Mouse (Mus musculus) kidney, postnatal 10 days (tissue): ENCODE results near the gene Ammecr1.
A peak's percentile ranks its signal among the peaks of the same experiment; 100 is the strongest.

Experiments
- DNase-seq: peaks from one replicate; pipeline ENCODE4 v3.0.0; 2021; ENCODE audit warnings: mixed read lengths

The Ammecr1 gene

DNA sequence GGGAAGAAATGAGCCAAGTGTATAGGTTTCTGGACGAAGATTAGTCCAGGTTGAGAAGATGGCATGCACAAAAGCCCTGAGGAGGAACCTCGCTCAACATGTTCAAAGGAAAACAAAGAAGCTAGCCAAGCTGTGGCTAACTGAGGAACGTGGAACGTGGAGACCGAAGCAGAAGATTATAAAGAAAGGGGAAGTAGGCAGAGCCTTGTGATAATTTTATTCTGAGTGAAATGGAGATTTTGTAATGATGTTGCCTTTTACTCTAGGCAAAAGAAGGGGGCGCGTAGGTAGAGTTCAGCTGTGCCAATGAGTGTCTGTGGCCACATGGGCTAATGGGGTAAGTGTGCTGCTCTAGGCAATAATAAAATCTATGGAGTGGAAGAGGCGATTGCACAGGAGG lies 62.7 kb downstream of the Ammecr1 start:
- DNase-seq = no peak

- DNase-seq = no peak
Observed at GRCm38 (mm10) chrX:142902599-142902998, 63.9 kb downstream of the Ammecr1 start.

DNA sequence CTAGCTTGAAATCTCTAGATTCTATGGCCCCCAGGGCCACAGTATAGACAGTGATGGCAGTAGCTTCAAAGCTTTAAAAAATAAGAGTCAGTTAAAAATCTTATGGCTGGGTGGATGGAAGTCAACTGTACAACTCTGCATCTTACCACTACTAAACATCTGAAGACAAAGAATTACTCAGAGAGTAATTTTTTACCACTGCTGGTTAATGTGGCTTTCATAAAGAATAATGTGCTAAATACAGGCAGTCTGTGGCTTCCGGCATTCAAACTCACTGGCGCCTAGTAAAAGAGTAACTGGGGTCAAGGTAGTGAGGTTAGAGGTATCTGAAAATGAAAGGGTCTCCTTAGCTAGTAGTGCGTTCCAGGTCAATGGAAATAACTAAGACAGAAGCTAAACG lies 64.6 kb downstream of the Ammecr1 start:
- no peak for DNase-seq

DNA sequence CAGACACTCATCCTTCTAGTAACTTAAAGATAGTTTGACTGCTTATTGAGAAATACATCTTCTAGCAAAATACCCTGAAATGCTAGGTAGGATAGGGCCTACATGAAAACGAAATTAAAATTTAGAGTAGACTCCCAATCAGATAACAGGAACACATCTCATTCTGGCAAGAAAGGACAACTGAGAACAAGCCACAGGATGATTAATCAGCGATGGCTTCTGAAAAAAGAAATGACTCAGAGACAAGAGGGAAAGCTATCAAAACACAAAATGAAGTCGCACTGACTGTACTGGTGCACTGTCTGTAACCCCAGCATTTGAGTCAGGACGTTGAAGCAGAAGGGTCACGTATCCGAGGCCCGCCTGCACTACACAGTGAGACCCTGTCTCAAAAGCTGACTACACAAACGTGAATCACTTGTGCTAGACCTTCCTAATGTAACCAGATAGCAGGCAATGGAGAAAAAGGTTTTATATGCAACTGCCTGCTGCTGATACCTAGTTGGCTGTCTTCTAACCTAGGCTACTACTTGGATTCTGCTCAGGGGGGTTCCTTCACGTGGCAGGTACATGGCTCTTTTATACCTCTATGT lies 68.1 kb downstream of the Ammecr1 start:
- DNase-seq = no peak

- DNase-seq = no peak
Observed at GRCm38 (mm10) chrX:142897477-142898000, 69.0 kb downstream of the Ammecr1 start.

GRCm38 (mm10) chrX:142895316-142895715 lies 71.2 kb downstream of the Ammecr1 start:
- DNase-seq = no peak

GRCm38 (mm10) chrX:142885962-142886361 lies 80.6 kb downstream of the Ammecr1 start:
- DNase-seq = no peak

GRCm38 (mm10) chrX:142883593-142883992 lies 82.9 kb downstream of the Ammecr1 start:
- DNase-seq = no peak

- peak; percentile 5 for DNase-seq
Observed at GRCm38 (mm10) chrX:142882255-142882654, 84.3 kb downstream of the Ammecr1 start.

- no peak for DNase-seq
Observed at GRCm38 (mm10) chrX:142869844-142870243, 96.7 kb downstream of the Ammecr1 start.

DNA sequence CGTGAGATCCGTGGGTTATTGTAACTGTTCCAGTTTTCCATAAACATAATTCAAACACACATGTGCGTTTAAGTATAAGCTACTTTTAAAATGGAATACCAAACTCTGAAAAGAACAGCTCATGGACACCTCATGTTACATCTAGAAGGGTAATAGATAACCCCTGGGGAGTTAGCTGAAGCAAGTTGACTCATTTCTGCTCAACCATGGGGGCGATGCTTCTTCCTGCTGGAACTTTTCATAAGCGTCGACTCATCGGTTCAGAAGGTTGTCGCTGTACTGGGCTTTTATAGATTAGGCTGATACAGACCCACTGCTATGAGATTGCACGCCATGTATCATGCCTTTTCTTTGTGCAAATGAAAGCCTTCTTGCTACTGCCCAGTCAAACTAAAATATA lies 118.5 kb downstream of the Ammecr1 start:
- no peak for DNase-seq

DNA sequence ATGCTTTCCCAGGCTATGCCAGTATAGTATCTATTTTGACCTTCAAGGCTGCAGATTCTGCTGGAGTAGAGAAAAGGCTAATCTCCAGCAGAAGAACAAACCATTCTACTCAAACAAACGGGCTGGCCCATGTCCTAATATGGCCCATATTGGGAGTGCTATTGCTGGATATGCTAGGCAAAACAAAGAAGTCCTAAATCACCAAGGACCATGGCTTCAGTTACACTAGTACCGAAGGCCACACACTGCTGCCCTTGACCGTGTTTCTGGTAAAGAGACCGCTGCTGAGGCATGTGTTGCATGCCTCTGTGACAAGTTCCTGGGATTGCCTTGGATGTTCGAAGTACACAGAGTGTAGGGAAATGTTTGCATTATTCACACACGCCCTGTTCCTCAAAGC lies 120.3 kb downstream of the Ammecr1 start:
- DNase-seq = no peak

- no peak for DNase-seq
Observed at GRCm38 (mm10) chrX:142841916-142842315, 124.6 kb downstream of the Ammecr1 start.

GRCm38 (mm10) chrX:142839411-142839810 lies 127.1 kb downstream of the Ammecr1 start:
- no peak for DNase-seq

DNA sequence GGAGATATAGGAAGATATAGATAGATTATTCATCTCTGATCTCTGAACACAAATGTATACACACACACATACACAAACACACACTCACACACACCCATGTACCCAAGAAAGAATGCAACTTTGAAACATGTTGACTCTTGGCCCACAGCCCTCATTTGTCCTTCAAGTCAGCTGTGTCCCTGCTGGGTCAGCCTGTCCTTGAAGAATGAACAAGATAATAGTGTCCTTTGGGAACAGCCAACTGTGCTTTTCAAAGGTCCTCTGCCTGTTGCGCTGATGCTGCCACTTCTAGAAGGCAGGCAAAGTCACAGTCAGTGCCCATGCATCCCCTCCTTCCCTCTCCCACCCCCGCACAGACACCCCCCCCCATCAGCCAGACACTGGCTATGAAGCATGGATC lies 127.7 kb downstream of the Ammecr1 start:
- DNase-seq = no peak

GRCm38 (mm10) chrX:142837316-142837715 lies 129.2 kb downstream of the Ammecr1 start:
- no peak for DNase-seq

DNA sequence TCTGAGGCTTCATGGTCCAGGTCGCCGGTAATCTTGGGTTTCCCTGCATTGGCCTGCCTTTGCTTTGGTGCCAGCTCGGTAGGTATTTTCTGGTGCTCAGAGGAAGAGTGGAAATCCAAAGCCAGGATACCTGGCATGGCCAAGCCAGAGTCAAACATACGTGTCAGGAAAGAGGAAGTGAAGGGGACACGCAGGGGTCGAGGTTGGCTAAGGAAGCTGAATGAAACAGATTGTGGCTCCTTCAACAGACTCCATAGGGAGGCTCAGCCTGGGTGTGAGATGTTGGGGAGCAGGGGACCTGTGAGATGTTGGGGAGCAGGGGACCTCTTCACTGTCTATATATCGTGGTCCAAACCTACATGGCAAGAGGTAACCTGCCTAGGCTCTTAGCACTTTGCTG lies 130.1 kb downstream of the Ammecr1 start:
- DNase-seq = no peak

- DNase-seq = no peak
Observed at GRCm38 (mm10) chrX:142834807-142835206, 131.7 kb downstream of the Ammecr1 start.

GRCm38 (mm10) chrX:142833164-142833796 lies 133.2 kb downstream of the Ammecr1 start:
- no peak for DNase-seq

GRCm38 (mm10) chrX:142832221-142832620 lies 134.3 kb downstream of the Ammecr1 start:
- no peak for DNase-seq

DNA sequence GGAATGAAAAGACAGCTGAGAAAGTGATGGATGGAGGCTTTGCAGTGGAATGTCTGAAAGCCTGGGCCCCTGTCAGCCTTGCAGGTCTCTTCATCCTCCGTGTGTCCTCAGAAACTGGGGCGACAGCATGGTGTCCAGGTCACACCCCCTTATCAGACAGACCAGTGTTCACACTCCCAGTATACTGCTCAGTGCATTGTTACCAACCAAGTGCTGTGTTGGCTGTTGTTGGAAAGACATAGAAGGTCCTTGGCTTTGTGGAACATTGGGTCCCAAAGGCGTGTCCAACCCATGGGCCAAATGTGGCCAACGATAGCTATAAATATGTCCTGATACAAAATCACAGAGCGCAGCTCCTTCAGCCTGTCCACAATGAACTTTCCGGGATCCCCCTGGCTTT lies 136.0 kb downstream of the Ammecr1 start:
- DNase-seq = no peak

GRCm38 (mm10) chrX:142829866-142830470 lies 136.6 kb downstream of the Ammecr1 start:
- DNase-seq = no peak

DNA sequence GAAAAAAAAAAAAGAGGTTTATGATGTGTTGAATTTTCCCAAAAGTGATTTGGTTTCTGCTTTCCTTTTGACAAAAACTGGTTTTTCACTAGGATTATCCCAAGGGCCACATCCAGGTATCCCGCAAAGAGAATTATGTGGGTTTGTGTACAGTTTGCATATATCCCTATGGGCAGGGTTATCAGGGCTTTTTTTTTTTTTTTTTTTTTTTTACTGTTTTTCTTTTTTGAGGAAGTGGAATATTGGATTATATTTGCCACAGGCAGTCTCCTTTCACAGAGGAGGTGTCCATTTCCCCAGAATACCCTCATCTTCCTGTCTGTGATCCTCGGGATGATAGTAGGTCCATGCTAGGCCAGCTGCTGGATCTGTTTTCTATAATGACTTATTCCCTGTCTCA lies 137.3 kb downstream of the Ammecr1 start:
- no peak for DNase-seq

- no peak for DNase-seq
Observed at GRCm38 (mm10) chrX:142828184-142828908, 138.2 kb downstream of the Ammecr1 start.
